Mouse (Mus musculus): ENCODE data around the gene Coq4. TPM values are rescaled to one million over a fixed set of nuclear protein-coding genes. Genes with fewer than 3 reads are reported as not detected.
"Not testable (repeated sequence)": the region's sequence is repeated elsewhere in the genome, so short reads cannot be mapped to it uniquely, and the experiment has no call there.

The Coq4 gene
- polyA plus RNA-seq, 1 experiment from 2014 or later = 34.5 TPM

- H3K27ac ChIP-seq = no peak overlapping the region
- no peaks in the 10 kb centered on the region for H3K9me3 ChIP-seq
- no peak overlapping the region for H3K4me3 ChIP-seq
- H3K4me2 ChIP-seq = no peak overlapping the region
- ATAC-seq (ENCODE audit: low FRiP score) = no peak
- no peaks in the 10 kb centered on the region for H3K4me1 ChIP-seq (replicated peaks)
- H3K36me3 ChIP-seq = peaks cover 6% of the 10 kb centered on the region
- 70% methylated on average over 11 of the region's 11 CpGs for WGBS
- H3K9ac ChIP-seq = no peak overlapping the region
- no peaks in the 10 kb centered on the region for H3K27me3 ChIP-seq
These were observed 19.1 kb upstream of the Coq4 start for GRCm38 (mm10) chr2:29767976-29768709.

- WGBS = 73% methylated on average over 9 of the region's 9 CpGs
- no peak overlapping the region for H3K4me3 ChIP-seq
- ATAC-seq (ENCODE audit: low FRiP score) = no peak
- no peaks in the 10 kb centered on the region for H3K9me3 ChIP-seq
- H3K9ac ChIP-seq = no peak overlapping the region
- no peaks in the 10 kb centered on the region for H3K27me3 ChIP-seq
- no peak overlapping the region for H3K27ac ChIP-seq
- peaks cover 14% of the 10 kb centered on the region for H3K36me3 ChIP-seq
- H3K4me1 ChIP-seq (replicated peaks) = no peaks in the 10 kb centered on the region
- no peak overlapping the region for H3K4me2 ChIP-seq
These were observed 18.4 kb upstream of the Coq4 start for GRCm38 (mm10) chr2:29768901-29769300.

GRCm38 (mm10) chr2:29770162-29770561 is 17.1 kb upstream of the Coq4 start:
- Histone ChIP-seq H3K9ac (no peak overlapping the region), H3K36me3 (peaks cover 20% of the 10 kb centered on the region), H3K4me3 (no peak overlapping the region), H3K27me3 (no peaks in the 10 kb centered on the region), H3K4me1 (replicated peaks) (no peaks in the 10 kb centered on the region), H3K27ac (no peak overlapping the region), H3K9me3 (no peaks in the 10 kb centered on the region), H3K4me2 (no peak overlapping the region)
- no peak for ATAC-seq (ENCODE audit: low FRiP score)

- Histone ChIP-seq H3K27ac (no peak overlapping the region), H3K36me3 (peaks cover 32% of the 10 kb centered on the region), H3K9me3 (no peaks in the 10 kb centered on the region), H3K4me1 (replicated peaks) (no peaks in the 10 kb centered on the region), H3K4me3 (no peak overlapping the region), H3K9ac (no peak overlapping the region), H3K27me3 (no peaks in the 10 kb centered on the region), H3K4me2 (no peak overlapping the region)
- 88% methylated on average over 8 of the region's 8 CpGs for WGBS
- no peak for ATAC-seq (ENCODE audit: low FRiP score)
These were observed 15.5 kb upstream of the Coq4 start for GRCm38 (mm10) chr2:29771611-29772461.

GRCm38 (mm10) chr2:29773323-29773722 is 14.0 kb upstream of the Coq4 start:
- no peaks in the 10 kb centered on the region for H3K9me3 ChIP-seq
- no peak for ATAC-seq (ENCODE audit: low FRiP score)
- H3K36me3 ChIP-seq = peaks cover 46% of the 10 kb centered on the region
- no peaks in the 10 kb centered on the region for H3K27me3 ChIP-seq
- H3K27ac ChIP-seq = no peak overlapping the region
- no peaks in the 10 kb centered on the region for H3K4me1 ChIP-seq (replicated peaks)
- H3K4me3 ChIP-seq = no peak overlapping the region
- H3K4me2 ChIP-seq = no peak overlapping the region
- no peak overlapping the region for H3K9ac ChIP-seq
- WGBS = 92% methylated on average over 4 of the region's 4 CpGs

GRCm38 (mm10) chr2:29781256-29781655 is 6.0 kb upstream of the Coq4 start:
- not testable (repeated sequence) for H3K27me3 ChIP-seq; H3K4me1 ChIP-seq (replicated peaks); ATAC-seq (ENCODE audit: low FRiP score); H3K4me2 ChIP-seq; H3K9me3 ChIP-seq; H3K27ac ChIP-seq; H3K4me3 ChIP-seq; H3K9ac ChIP-seq
- H3K36me3 ChIP-seq = peaks cover 93% of the 10 kb centered on the region
- 91% methylated on average over 2 of the region's 2 CpGs for WGBS

- H3K4me3 ChIP-seq = no peak overlapping the region
- 57% methylated on average over 4 of the region's 4 CpGs for WGBS
- H3K27me3 ChIP-seq = no peaks in the 10 kb centered on the region
- peaks cover 64% of the 10 kb centered on the region for H3K36me3 ChIP-seq
- peaks cover 21% of the 10 kb centered on the region for H3K4me1 ChIP-seq (replicated peaks)
- no peak for ATAC-seq (ENCODE audit: low FRiP score)
- no peak overlapping the region for H3K9ac ChIP-seq
- H3K27ac ChIP-seq = no peak overlapping the region
- H3K9me3 ChIP-seq = peaks cover 5% of the 10 kb centered on the region; the same call in 1 of the 2 replicates
- H3K4me2 ChIP-seq = no peak overlapping the region
These were observed 3.0 kb upstream of the Coq4 start for GRCm38 (mm10) chr2:29784290-29784689.

GRCm38 (mm10) chr2:29787937-29788681 is 816 bp downstream of the Coq4 start, which contains the start of gene Trub2:
TSS of gene Trub2 (minus strand) at chr2:29788502.
- Histone ChIP-seq H3K27ac (peak within 1 kb of the TSS; percentile 81), H3K9me3 (no peaks in the 10 kb centered on the region), H3K27me3 (no peaks in the 10 kb centered on the region), H3K9ac (peak within 1 kb of the TSS; percentile 86), H3K4me1 (replicated peaks) (peaks cover 26% of the 10 kb centered on the region), H3K4me2 (peak within 1 kb of the TSS; percentile 81), H3K36me3 (peaks cover 59% of the 10 kb centered on the region), H3K4me3 (peak within 1 kb of the TSS; percentile 78)
- ATAC-seq (ENCODE audit: low FRiP score) = peak; percentile 90
- WGBS = 1% methylated on average over 45 of the region's 45 CpGs

- H3K4me2 ChIP-seq = no peak overlapping the region
- ATAC-seq (ENCODE audit: low FRiP score) = no peak
- no peaks in the 10 kb centered on the region for H3K9me3 ChIP-seq
- no peak overlapping the region for H3K4me3 ChIP-seq
- H3K9ac ChIP-seq = no peak overlapping the region
- peaks cover 15% of the 10 kb centered on the region for H3K4me1 ChIP-seq (replicated peaks)
- no peak overlapping the region for H3K27ac ChIP-seq
- 95% methylated on average over 2 of the region's 2 CpGs for WGBS
- H3K27me3 ChIP-seq = no peaks in the 10 kb centered on the region
- peaks cover 65% of the 10 kb centered on the region for H3K36me3 ChIP-seq
These were observed 5.6 kb downstream of the Coq4 start for GRCm38 (mm10) chr2:29792772-29793487.

- WGBS = 7% methylated on average over 21 of the region's 28 CpGs
- Histone ChIP-seq H3K27ac (peak within 1 kb of the TSS; percentile 96), H3K9me3 (no peaks in the 10 kb centered on the region), H3K9ac (peak within 1 kb of the TSS; percentile 97), H3K4me3 (peak within 1 kb of the TSS; percentile 93), H3K4me2 (peak within 1 kb of the TSS; percentile 82), H3K27me3 (0 out of 2 replicates have a peak, but pooled peaks cover 3% of the 10 kb centered on the region), H3K4me1 (replicated peaks) (peaks cover 23% of the 10 kb centered on the region), H3K36me3 (peaks cover 34% of the 10 kb centered on the region)
- ATAC-seq (ENCODE audit: low FRiP score) = peak; percentile 97
These were observed 15.0 kb downstream of the Coq4 start, which contains the start of gene Slc27a4 for GRCm38 (mm10) chr2:29802075-29802826. TSS of gene Slc27a4 (plus strand) at chr2:29802634.

- H3K36me3 ChIP-seq = peaks cover 38% of the 10 kb centered on the region
- H3K27ac ChIP-seq = peak overlapping the region; percentile 96
- H3K9ac ChIP-seq = peak overlapping the region; percentile 97
- under 1% methylated on average over 39 of the region's 39 CpGs for WGBS
- 0 out of 2 replicates have a peak, but pooled peaks cover 3% of the 10 kb centered on the region for H3K27me3 ChIP-seq
- H3K4me1 ChIP-seq (replicated peaks) = peaks cover 23% of the 10 kb centered on the region
- peak overlapping the region; percentile 82 for H3K4me2 ChIP-seq
- H3K9me3 ChIP-seq = no peaks in the 10 kb centered on the region
- H3K4me3 ChIP-seq = peak overlapping the region; percentile 93
- peak; percentile 80 for ATAC-seq (ENCODE audit: low FRiP score)
These were observed 15.5 kb downstream of the Coq4 start for GRCm38 (mm10) chr2:29802827-29803201.

All from hindbrain, embryonic 13.5 days (tissue).